Mouse (Mus musculus) neural tube, embryonic 14.5 days (tissue): ENCODE results near the gene Slc24a4. TPM values are rescaled to one million over a fixed set of nuclear protein-coding genes. Genes with fewer than 3 reads are reported as not detected.

Source experiments
- ATAC-seq: fragments of 200-750 bp; cut with Nextera tagmentation; 2 replicates; pipeline ENCODE4 v1.8.0; 2017; ENCODE audit warnings: low read depth, mild to moderate bottlenecking, moderate TSS enrichment, moderate library complexity
- H3K27ac ChIP-seq: fragments of 300-500 bp; sonication (generic); 2 replicates; pipeline ENCODE4 v1.5.1; 2014; ENCODE audit warnings: low read depth, mild to moderate bottlenecking, control low read depth, low read length, moderate library complexity, mixed read lengths
- H3K27me3 ChIP-seq: fragments of 300-500 bp; sonication (generic); 2 replicates; pipeline ENCODE4 v1.6.1; 2014; ENCODE audit warnings: low read length; ENCODE audit not compliant: control insufficient read depth, insufficient read depth
- H3K36me3 ChIP-seq: fragments of 300-500 bp; sonication (generic); 2 replicates; pipeline ENCODE4 v1.6.1; 2014; ENCODE audit warnings: low read length, mixed read lengths; ENCODE audit not compliant: control insufficient read depth, insufficient read depth
- H3K4me1 ChIP-seq: fragments of 300-500 bp; sonication (generic); 2 replicates; pipeline ENCODE4 v1.6.1; 2014; ENCODE audit warnings: low read length; ENCODE audit not compliant: control insufficient read depth, insufficient read depth
- H3K4me2 ChIP-seq: fragments of 300-500 bp; sonication (generic); 2 replicates; pipeline ENCODE4 v1.6.1; 2014; ENCODE audit warnings: mild to moderate bottlenecking, low read depth, low read length, control low read depth
- H3K4me3 ChIP-seq: fragments of 300-500 bp; sonication (generic); 2 replicates; pipeline ENCODE4 v1.5.1; 2014; ENCODE audit warnings: low read depth, low read length, control low read depth, mixed read lengths
- H3K9ac ChIP-seq: fragments of 300-500 bp; sonication (generic); replicated peaks from 2 replicates; pipeline ENCODE4 v1.6.1; 2014; ENCODE audit warnings: low read depth, mild to moderate bottlenecking, control low read depth, low read length, mixed read lengths
- H3K9me3 ChIP-seq: fragments of 300-500 bp; sonication (generic); 2 replicates; pipeline ENCODE4 v1.6.1; 2016; ENCODE audit warnings: low read length; ENCODE audit not compliant: control insufficient read depth
- WGBS: fragments of 180-500 bp; shearing (Covaris S2); extraction: QIAGEN DNeasy Blood & Tissue Kit; methylation state at CpG from one replicate; pipeline ENCODE4 v1.1.7; 2014; 5-methylcytosine and 5-hydroxymethylcytosine counted together
- polyA plus RNA-seq: library from polyadenylated mRNA; unstranded; fragments of >200 nt; fragmentation: Nextera tagmentation; extraction: Ambion mirVana; gene quantifications from 2 replicates; pipeline ENCODE4 v1.2.1, GENCODE M21; 2014

The Slc24a4 gene
- polyA plus RNA-seq, 1 experiment from 2014 or later, result 3.2 TPM

DNA sequence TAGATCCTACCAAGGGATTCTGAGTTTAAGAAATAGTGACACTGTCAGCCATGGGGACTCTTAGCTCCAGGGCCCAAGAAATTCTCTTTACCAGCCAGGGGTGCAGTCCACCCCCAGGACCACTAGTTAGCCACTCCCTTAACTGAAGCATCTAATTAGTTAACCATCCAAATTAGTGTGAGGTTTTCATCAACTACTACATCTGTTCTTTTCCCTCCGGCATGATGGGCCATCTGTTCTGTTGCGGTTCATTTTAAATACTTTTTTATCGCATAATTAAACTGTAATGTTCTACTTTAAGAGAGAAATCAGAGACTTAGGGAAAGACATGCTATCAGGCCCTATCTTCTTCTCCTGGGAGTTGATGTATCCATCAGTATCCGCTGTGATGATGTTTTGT, 121.8 kb downstream of the Slc24a4 start:
- WGBS, result 77% methylated on average over 4 of the region's 4 CpGs
- Histone ChIP-seq H3K4me1 (0 out of 2 replicates have a peak, but pooled peaks cover 3% of the 10 kb centered on the region), H3K36me3 (no peaks in the 10 kb centered on the region), H3K27ac (no peak overlapping the region), H3K4me2 (no peak overlapping the region), H3K27me3 (no peaks in the 10 kb centered on the region), H3K4me3 (no peak overlapping the region), H3K9ac (no peak overlapping the region), H3K9me3 (no peaks in the 10 kb centered on the region)
- ATAC-seq, result no peak

DNA sequence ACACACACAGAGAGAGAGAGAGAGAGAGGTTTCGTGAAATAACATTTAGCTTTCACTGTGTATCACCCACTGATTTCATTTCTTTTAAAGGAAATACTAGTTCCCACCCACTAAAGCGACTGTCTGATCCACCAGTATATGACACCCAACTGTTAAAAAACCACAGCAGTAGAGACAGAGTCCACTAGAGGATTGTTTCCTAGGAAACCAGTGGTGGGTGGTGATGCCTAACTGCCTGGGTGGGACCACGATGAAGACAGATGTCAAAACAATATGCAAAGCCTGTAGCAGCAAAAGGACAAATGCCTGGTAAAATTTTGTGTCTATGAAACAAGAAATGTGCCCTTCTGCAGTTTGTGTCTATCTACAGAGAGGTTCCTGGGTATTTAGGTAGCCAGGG, 122.5 kb downstream of the Slc24a4 start:
- Histone ChIP-seq H3K4me3 (no peak overlapping the region), H3K4me2 (no peak overlapping the region), H3K36me3 (no peaks in the 10 kb centered on the region), H3K27ac (no peak overlapping the region), H3K27me3 (no peaks in the 10 kb centered on the region), H3K9me3 (no peaks in the 10 kb centered on the region), H3K4me1 (0 out of 2 replicates have a peak, but pooled peaks cover 3% of the 10 kb centered on the region), H3K9ac (no peak overlapping the region)
- WGBS, result 67% methylated on average over 3 of the region's 3 CpGs
- no peak for ATAC-seq

DNA sequence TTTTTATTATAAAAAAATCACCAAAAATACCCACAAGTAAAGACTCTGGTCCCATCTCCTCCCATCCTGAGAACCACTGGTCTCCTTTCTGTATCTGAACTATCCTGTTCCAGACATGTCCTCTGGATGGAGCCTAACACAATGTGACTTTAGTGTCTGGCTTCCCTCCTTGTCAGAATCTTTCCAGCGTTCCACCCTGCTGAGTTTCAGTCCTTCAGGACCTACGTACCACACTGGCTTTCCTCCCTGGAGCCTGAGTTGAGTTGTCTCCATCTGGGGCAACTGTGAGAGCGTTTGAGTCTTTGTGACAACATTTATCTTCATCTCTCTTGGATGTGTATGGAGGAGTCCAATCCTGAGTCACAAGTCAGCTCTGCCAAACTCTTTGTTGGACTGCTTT, 123.5 kb downstream of the Slc24a4 start:
- no peak for ATAC-seq
- WGBS, result 69% methylated on average over 3 of the region's 3 CpGs

DNA sequence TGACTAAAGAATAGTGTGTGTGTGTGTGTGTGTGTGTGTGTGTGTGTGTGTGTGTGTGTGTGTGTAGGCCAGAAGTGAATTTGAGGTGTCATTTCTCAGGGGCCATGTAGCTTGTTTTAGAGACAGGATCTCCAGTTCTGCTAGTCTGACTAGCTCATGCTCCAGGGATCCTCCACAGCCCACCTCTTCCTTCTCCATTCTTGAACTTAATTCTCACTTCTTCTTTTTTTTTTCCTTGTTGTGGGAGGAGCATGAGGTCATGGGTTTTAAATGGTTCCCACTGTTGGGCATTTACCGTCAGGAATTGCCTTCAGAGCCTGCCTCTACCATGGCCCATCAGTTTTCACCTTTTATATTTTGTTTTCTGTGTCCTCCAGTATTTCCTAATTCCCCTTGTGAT, 124.0 kb downstream of the Slc24a4 start:
- Histone ChIP-seq H3K9me3 (no peaks in the 10 kb centered on the region), H3K27ac (no peak overlapping the region), H3K4me1 (0 out of 2 replicates have a peak, but pooled peaks cover 3% of the 10 kb centered on the region), H3K9ac (no peak overlapping the region), H3K4me3 (no peak overlapping the region), H3K4me2 (no peak overlapping the region), H3K27me3 (no peaks in the 10 kb centered on the region), H3K36me3 (no peaks in the 10 kb centered on the region)
- ATAC-seq, result no peak
- 69% methylated on average over 1 of the region's 1 CpGs for WGBS

More for the DNA sequence above, 123.5 kb downstream of the Slc24a4 start:
- Histone ChIP-seq H3K4me2 (no peak overlapping the region), H3K27me3 (no peaks in the 10 kb centered on the region), H3K4me3 (no peak overlapping the region), H3K4me1 (0 out of 2 replicates have a peak, but pooled peaks cover 3% of the 10 kb centered on the region), H3K36me3 (no peaks in the 10 kb centered on the region), H3K9me3 (no peaks in the 10 kb centered on the region), H3K27ac (no peak overlapping the region), H3K9ac (no peak overlapping the region)

DNA sequence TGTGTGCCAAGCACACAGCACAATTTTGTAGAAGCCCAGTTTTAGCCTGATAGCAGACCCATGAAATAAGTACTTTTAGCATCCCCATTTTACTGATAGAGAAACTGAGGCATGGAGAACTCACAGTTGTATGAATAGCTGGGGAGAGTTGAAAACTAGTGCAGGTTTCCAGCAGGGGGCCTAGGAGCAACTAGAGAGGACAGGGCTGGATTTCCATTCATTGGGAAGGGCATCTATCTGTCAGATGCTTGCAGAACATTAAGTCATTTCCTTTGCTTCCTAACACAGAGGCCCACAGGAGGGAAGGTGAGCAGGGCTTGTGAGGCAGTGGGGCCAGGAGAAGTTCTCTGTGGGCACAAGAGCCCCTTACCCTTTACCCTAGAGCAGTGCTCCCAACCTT, 126.5 kb downstream of the Slc24a4 start:
- no peak for ATAC-seq
- Histone ChIP-seq H3K9me3 (no peaks in the 10 kb centered on the region), H3K27ac (no peak overlapping the region), H3K4me1 (0 out of 2 replicates have a peak, but pooled peaks cover 3% of the 10 kb centered on the region), H3K9ac (no peak overlapping the region), H3K4me3 (no peak overlapping the region), H3K27me3 (no peaks in the 10 kb centered on the region), H3K36me3 (no peaks in the 10 kb centered on the region), H3K4me2 (no peak overlapping the region)

DNA sequence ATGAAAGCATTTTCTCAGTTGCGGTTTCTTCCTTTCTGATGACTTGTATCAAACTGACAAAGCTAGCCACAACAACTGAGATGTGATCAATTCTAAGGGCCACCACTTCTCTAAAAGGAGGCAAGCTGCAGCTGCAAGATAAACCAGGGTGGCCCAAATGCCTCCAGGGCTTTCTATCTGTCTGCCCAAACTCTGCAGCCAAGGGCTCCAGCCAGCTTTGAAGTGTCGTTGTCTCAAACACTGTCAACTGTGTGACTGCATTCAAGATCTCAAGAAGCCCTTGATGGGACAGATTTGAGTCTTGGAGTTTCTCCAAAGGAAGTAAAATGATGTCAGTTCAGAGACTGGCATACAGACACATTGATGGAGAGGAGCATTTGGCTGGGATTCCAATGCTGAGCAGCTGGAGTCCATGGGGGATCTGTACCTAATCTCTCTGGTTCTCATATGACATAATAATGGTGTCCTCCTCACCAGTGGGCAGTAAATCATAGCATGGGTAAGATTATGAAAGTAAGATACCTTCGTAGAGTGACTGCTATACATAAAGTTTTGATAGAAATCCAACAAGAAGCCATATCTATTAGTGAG, 130.1 kb downstream of the Slc24a4 start:
- 82% methylated on average over 3 of the region's 3 CpGs for WGBS
- no peak overlapping the region for H3K4me2 ChIP-seq
- no peak overlapping the region for H3K4me3 ChIP-seq
- H3K27me3 ChIP-seq, result no peaks in the 10 kb centered on the region
- H3K4me1 ChIP-seq, result no peaks in the 10 kb centered on the region
- no peak overlapping the region for H3K9ac ChIP-seq
- no peaks in the 10 kb centered on the region for H3K36me3 ChIP-seq
- no peak for ATAC-seq
- H3K9me3 ChIP-seq, result no peaks in the 10 kb centered on the region
- no peak overlapping the region for H3K27ac ChIP-seq

DNA sequence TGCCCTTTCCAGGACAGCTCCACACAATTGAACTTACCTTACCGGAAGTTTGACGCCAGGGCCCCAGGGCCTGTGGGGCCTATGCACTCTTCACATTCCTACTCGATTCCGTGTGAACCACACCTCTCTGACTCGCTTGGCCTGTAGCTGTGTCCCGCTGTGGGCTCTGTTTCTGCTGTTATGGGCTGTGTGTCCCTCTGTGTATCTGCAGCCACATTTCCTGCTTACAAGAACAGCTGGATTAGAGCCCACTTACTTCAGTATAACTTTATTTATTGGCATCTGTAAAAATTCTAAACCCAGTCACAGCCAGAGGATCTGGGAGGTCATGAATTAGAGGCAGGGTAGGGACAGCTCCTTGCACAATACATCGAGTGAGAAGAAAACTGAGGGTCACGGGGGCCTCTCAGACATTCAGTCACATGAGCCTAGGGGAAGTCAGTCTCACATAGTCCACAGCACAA, 133.4 kb downstream of the Slc24a4 start:
- no peak for ATAC-seq
- no peak overlapping the region for H3K9ac ChIP-seq
- no peak overlapping the region for H3K27ac ChIP-seq
- no peak overlapping the region for H3K4me3 ChIP-seq
- 65% methylated on average over 8 of the region's 8 CpGs for WGBS
- H3K4me1 ChIP-seq, result no peaks in the 10 kb centered on the region
- H3K9me3 ChIP-seq, result no peaks in the 10 kb centered on the region
- no peaks in the 10 kb centered on the region for H3K27me3 ChIP-seq
- H3K36me3 ChIP-seq, result no peaks in the 10 kb centered on the region
- H3K4me2 ChIP-seq, result no peak overlapping the region

DNA sequence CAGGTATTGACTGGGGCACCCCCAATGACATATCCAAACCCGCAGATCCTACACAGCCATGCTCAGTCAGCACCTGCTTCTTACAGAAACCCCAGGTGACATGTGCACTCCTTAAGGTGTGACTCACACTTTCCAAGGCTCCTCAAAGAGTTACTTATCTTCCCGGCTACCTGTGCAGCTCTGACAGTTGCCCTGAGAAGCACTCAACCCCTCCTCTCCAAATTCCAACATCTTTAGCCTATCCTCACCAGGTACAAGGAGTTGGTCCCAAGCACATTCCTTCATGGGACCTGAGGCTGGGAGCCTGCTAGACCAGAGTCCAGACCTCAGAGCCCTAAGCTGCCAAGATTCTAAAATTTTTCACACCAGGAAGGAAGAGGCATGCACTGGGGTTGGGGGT, 134.3 kb downstream of the Slc24a4 start:
- ATAC-seq, result no peak
- Histone ChIP-seq H3K9ac (no peak overlapping the region), H3K27me3 (no peaks in the 10 kb centered on the region), H3K4me3 (no peak overlapping the region), H3K9me3 (no peaks in the 10 kb centered on the region), H3K4me2 (no peak overlapping the region), H3K36me3 (no peaks in the 10 kb centered on the region), H3K27ac (no peak overlapping the region), H3K4me1 (no peaks in the 10 kb centered on the region)
- 98% methylated on average over 2 of the region's 2 CpGs for WGBS

DNA sequence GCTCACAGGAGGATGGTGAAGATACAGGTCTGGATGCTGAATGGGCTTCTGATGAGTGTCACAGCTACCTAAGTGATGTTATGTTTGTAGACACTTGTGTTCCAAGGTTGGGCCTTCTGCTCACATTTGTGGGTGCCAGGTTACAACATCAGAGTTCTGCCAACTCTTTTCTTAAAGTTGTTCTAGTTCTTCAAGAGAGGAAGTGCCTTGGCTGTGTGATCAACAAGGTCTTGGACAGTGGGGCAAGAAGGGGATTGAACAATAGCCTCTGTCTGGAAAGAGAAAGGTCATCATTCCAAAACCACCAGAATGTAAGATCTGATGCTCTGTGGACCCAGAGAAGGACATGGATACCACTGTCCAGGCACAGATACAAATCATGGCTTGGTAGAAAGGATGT, 134.7 kb downstream of the Slc24a4 start:
- Histone ChIP-seq H3K9ac (no peak overlapping the region), H3K4me3 (no peak overlapping the region), H3K27ac (no peak overlapping the region), H3K4me2 (no peak overlapping the region), H3K4me1 (no peaks in the 10 kb centered on the region), H3K36me3 (no peaks in the 10 kb centered on the region), H3K27me3 (no peaks in the 10 kb centered on the region), H3K9me3 (no peaks in the 10 kb centered on the region)
- ATAC-seq, result no peak
